8 mouse cellular contexts compared by ENCODE assay signal in the genomic region with DNA sequence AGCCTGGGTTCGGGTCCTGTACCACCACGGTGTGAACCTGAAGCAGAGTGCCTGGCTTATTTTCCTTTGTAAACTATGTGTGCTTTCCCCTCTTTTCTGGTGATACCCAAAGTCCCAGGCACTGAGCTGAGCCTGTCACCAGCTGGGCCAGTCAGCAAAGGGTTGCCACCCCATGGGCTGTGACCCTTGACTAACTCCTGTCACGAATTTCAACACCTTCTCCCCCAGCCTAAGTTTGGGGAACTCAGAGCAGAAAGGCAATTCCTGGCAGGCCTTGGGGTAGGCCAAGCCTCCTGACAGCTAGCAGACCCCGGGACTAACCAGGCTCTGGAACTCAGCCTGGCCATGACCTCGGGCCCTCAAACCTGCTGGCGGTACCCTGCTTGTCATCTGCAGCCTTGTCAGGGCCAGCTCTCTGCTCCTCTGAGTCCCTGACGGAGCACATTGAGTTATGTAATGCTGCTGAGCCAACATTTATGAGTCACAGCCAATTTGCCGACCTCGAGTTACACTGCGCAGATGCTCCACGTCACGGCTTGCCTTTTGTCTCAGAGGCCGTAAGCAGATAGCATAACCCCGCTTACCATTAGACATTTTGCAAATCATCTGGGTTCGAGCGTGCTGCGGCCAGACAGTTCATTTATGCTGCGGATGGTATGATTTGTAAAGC.
DNase-seq lines count a peak whose midpoint lies in the region; ATAC-seq lines count a peak whose summit lies in the region.

No protein-coding gene starts in this region.

- no peak for DNase-seq in frontal cortex, postnatal 10 days (ENCODE audit: low spot score in 2 of 2)
- peak; percentile 78 for DNase-seq in adipocyte (ENCODE audit: low spot score)
- DNase-seq in embryonic facial prominence, embryonic 10.5 days (ENCODE audit: low spot score): peak; percentile 75
- peak; percentile 66 for DNase-seq in hindlimb bud, embryonic 11.5 days (ENCODE audit: extremely low spot score, low read depth, low spot score)
- peak; percentile 34 for DNase-seq in left cerebral cortex, postnatal 4 days

- H3K4me1 ChIP-seq in embryonic facial prominence, embryonic 10.5 days: peaks cover 25% of the 10 kb centered on the region
- peaks cover 21% of the 10 kb centered on the region for H3K4me1 ChIP-seq in neural tube, embryonic 15.5 days

- H3K36me3 ChIP-seq in embryonic facial prominence, embryonic 10.5 days (replicated peaks): no peaks in the 10 kb centered on the region
- H3K36me3 ChIP-seq in neural tube, embryonic 15.5 days: no peaks in the 10 kb centered on the region

- 74% methylated on average over 18 of the region's 18 CpGs for WGBS in embryonic facial prominence, embryonic 10.5 days
- WGBS in neural tube, embryonic 15.5 days: 39% methylated on average over 18 of the region's 18 CpGs

- no peak overlapping the region for H3K4me2 ChIP-seq in neural tube, embryonic 15.5 days

- peak; percentile 93 for ATAC-seq in frontal cortex, adult (ENCODE audit: low TSS enrichment)
- peak; percentile 70; the same call in 1 of the 2 replicates for ATAC-seq in neural tube, embryonic 15.5 days (ENCODE audit: low FRiP score)
- ATAC-seq in erythroblast, adult 5-6 weeks (replicated peaks; ENCODE audit: low FRiP score, poor library complexity, severe bottlenecking): no peak

- H3K9me3 ChIP-seq in embryonic facial prominence, embryonic 10.5 days: no peaks in the 10 kb centered on the region
- H3K9me3 ChIP-seq in neural tube, embryonic 15.5 days (replicated peaks): no peaks in the 10 kb centered on the region

- intact Hi-C loops in left cerebral cortex, postnatal 4 days (cut with DNase I): no loop called here

- peak overlapping the region; percentile 44 for H3K27ac ChIP-seq in embryonic facial prominence, embryonic 10.5 days (replicated peaks)
- H3K27ac ChIP-seq in neural tube, embryonic 15.5 days (replicated peaks): no peak overlapping the region

- H3K9ac ChIP-seq in neural tube, embryonic 15.5 days (replicated peaks): no peak overlapping the region

- 0 out of 2 replicates have a peak, but pooled peaks cover 9% of the 10 kb centered on the region for H3K27me3 ChIP-seq in embryonic facial prominence, embryonic 10.5 days (replicated peaks; ENCODE audit: low read depth, poor library complexity, severe bottlenecking)
- H3K27me3 ChIP-seq in neural tube, embryonic 15.5 days (replicated peaks): 0 out of 2 replicates have a peak, but pooled peaks cover 3% of the 10 kb centered on the region

- H3K4me3 ChIP-seq in embryonic facial prominence, embryonic 10.5 days: no peak overlapping the region
- no peak overlapping the region for H3K4me3 ChIP-seq in neural tube, embryonic 15.5 days (replicated peaks)

Comparison
In these comparisons a context has a peak if more than half of its experiments do, and no peak if none do; other contexts are left out.
1. DNase-seq: peak in adipocyte (single experiment), embryonic facial prominence, embryonic 10.5 days (single experiment), hindlimb bud, embryonic 11.5 days (single experiment) and left cerebral cortex, postnatal 4 days (single experiment); none in frontal cortex, postnatal 10 days (0 of 2).